Mouse (Mus musculus) heart, adult 11 months (tissue): ENCODE measurements around the gene Ccpg1os.
A peak's percentile ranks its signal among the peaks of the same experiment; 100 is the strongest.

ENCODE experiments used
- DNase-seq: peaks from one replicate; pipeline ENCODE4 v3.0.0; 2022

Gene Ccpg1os

DNA sequence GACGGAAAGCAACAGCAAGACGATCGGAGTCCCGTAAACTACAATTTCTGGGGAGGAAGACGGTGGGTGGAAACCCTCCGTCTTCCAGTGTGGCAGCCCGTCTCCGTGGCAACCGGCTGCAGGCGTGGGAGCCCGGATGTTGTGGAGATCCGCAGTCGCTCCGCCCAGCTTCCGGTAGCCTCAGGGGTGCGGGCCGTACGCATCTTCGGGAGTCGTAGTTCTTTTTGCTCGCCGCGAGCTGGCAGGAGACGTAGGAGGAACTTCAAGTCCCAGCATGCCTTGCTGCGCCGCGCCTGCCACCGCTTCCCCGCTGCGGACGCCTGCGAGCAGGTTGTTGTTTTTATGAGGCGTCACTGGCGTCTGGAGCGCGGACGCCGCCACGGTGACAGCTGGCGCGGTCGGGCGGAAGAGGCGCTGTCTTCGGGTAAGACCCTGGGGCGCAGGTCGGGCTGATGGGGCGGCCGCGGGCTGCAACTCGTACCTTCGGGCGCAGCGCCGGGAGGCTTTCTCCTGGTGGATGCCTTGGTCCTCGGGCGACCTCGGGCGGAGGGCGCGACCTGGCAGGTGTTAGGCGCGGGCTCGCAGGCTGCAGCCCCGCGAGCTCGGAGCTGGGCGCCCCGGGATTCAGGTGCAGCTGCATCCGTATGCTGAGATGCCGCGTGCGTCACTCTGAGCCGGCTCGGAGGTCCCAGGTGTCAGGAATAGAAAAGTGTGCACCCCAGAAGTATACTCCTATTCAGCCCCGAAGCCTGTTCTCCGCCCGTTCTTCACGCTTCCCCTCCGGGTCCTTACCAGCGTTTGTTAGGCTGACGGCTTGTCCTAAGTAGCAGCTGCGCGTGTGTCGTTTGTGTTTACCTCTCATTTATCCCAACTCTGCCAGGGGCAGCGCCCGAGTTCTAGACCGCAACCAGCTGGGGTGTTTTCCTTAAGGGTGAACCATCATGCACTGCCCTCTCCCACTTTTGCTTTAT is at the start of gene Ccpg1os, which contains the start of gene Ccpg1:
Gene Ccpg1os (minus strand): TSS at position 133 of the 971 bp plus-strand sequence.
Gene Ccpg1 (plus strand): TSS at position 180 of the 971 bp plus-strand sequence.
- peak; percentile 100 for DNase-seq

- no peak for DNase-seq
These were observed 48.2 kb upstream of the Ccpg1os start for GRCm38 (mm10) chr9:73033406-73033805.

DNA sequence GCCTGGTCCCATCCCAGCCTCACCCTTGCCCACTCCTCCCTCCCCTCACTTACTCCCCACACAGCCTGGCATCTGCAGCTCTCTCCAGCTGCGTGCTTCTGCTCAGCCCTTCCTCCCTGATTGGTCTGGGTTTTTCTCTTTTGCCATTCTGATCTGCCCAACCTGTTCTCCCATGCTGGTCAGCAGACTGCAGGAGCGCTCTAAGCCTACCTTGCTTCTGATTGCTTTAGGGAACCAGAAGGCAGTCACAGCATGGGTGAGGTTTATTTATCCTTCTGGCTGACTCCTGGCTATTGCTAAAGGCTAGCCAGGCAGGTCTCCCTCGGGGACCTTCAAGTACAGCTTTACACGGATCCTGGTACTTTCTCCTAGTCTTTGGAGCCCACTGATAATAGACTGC is 46.2 kb upstream of the Ccpg1os start:
- DNase-seq = no peak

- no peak for DNase-seq
These were observed 45.3 kb upstream of the Ccpg1os start for GRCm38 (mm10) chr9:73030443-73030842.

DNA sequence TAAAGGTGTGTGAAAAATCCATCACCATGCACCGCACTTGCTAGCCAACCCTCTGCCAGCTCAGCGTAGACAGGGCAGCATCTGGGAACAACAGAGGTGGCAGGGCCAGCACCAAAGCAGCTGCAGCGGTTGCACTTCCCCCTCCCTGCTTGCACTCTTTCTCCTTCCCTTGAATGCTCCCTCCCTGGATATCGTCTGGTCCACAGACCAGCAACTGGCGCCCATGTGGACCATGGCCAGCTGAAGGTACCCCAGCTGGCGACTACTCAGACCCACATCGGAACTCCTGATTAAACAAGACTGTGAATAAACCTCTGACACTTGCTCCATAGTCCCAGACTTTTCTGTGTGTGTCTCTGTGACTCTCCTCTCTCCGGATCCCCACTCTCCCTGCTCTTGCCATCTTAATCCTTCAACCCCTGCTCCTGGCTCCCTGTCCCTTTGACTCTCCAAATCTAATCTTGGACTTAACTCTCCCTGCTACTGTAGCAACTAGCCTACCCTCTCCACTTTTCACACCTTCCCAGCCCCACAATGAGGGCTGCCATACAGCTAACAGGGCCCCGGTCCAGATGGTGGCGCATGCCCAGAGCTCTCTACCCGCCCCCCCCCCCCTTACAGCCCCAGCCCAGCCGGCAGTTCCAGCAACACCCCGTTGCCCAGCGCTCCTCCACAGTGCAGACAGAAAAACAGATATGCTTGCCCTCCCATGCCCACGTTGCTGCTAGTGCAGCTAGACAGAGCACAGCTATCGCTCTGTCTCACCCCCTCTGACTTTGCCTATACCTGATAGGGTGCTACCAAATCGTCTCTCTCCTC is 40.8 kb upstream of the Ccpg1os start:
- DNase-seq = peak; percentile 93

- DNase-seq = no peak
These were observed 35.5 kb upstream of the Ccpg1os start for GRCm38 (mm10) chr9:73020566-73021097.

DNA sequence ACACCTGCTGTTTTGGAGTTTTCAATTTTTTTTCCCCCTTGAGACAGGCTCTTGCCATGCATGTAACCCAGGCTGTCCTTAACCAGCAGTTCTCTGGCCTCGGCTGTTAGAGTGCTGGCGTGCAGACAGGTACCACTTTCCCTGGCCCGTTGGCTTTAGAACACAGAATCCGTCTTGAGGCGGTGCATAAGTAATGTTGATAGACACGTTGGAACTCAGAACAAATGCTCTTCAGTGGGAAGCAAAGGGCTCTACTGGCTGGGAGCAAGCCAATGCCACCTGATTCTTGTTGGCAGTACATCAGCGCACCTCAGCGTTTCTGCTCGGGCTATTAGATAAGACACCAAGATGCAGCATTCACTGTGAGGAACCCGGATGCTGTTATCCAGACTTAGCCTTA is 34.7 kb upstream of the Ccpg1os start:
- DNase-seq = peak; percentile 73

GRCm38 (mm10) chr9:73014724-73015123 is 29.5 kb upstream of the Ccpg1os start:
- peak; percentile 80 for DNase-seq

- no peak for DNase-seq
These were observed 27.4 kb upstream of the Ccpg1os start for GRCm38 (mm10) chr9:73012629-73013028.

GRCm38 (mm10) chr9:73008384-73008783 is 23.2 kb upstream of the Ccpg1os start:
- no peak for DNase-seq

GRCm38 (mm10) chr9:73006175-73006574 is 21.0 kb upstream of the Ccpg1os start:
- DNase-seq = peak; percentile 61

DNA sequence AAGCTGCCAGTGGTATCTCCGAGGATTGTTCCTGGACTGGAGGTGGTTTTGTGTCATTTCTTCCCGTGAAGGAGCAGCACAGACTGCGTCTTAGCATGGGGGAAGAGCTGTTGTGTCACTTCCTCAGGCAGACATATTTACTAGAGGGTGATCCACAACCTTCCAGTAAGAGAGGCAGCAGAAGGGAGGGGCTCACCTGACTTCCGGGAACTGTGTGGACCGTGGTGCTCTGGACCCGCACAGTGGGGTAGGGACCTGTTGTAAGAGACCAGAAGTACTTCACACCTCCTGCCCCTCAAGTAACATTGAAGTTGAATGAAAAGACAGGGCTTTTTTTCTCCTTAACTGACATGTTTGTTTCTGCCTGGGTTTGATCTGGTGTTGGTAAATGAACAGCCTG is 19.9 kb upstream of the Ccpg1os start:
- no peak for DNase-seq

DNA sequence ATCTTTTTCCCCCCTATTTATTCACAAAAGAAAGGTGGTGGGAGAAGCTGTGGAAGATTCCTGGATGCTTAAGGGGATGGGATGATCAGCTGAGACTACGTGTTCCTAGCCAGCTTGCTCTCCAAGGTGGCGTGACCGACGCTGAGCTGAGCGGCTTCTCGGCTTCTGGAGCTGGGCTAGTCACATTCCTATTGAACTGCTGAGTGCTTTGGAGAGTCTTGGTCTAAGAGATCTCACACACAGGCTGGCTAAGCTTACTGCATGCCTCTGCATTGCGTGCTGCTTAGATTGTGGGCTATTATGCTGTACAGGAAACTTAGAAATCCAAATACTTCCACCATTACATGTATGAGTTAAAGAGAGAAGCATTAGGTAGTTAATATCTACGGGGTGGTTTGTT is 18.9 kb upstream of the Ccpg1os start:
- DNase-seq = no peak

DNA sequence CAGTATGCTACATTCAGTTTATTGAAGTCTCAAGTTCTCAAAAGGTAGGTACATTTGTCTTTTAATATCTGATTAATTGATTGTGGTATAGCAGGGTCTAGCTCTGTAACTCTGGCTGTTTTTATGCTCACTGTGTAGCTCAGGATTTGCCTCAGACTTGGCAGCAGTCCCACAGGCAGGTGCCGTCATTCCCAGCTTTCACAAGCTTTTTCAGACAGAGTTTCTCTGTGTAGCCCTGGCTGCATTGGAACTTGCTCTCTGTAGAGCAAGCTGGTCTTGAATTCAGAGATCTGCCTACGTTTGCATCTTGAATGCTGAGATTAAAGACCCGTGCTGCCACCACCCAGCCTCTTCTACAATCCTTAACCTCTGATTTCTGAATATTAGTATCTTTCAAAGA is 17.0 kb upstream of the Ccpg1os start:
- no peak for DNase-seq

GRCm38 (mm10) chr9:73001314-73002011 is 16.3 kb upstream of the Ccpg1os start:
- DNase-seq = no peak

GRCm38 (mm10) chr9:73000487-73000886 is 15.3 kb upstream of the Ccpg1os start:
- DNase-seq = no peak

DNA sequence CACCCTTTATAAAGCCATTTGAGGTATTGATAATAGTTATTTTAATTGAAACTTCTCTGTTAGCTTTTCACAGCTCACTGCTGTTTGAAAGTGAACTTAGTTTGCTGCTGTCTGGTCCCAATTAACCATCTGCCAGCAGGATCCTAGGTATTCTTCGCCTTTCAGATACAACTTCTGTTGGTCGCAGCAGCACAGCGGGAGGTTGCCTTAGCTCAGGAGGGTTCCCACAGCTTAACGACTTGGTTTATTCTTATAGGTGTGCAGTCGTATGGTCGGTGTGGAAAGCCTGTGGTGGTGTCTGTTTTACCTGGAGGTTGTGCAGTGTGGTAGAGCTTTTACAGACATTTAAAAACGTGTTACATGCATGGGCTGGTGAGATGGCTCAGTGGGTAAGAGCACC is 11.6 kb upstream of the Ccpg1os start:
- no peak for DNase-seq

DNA sequence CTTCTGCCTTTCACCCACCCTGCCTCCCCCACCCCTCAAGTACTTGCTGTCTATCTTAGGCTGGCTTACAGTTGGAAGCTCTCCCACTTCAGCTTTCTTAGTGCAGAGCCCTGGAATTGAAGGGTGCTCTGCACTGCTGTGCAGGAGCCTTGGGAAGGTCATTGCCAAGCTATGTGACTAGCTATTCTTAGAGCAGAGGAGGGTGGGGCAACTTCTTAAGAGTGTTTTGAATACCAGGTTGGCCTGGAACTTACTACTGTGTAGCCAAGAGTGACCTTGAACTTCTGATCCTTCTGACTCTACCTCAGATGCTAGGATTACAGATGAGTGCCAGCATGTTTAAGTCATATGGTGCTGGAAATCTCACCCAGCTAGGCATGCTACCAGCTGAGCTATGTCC is 11.0 kb upstream of the Ccpg1os start:
- DNase-seq = peak; percentile 79

DNA sequence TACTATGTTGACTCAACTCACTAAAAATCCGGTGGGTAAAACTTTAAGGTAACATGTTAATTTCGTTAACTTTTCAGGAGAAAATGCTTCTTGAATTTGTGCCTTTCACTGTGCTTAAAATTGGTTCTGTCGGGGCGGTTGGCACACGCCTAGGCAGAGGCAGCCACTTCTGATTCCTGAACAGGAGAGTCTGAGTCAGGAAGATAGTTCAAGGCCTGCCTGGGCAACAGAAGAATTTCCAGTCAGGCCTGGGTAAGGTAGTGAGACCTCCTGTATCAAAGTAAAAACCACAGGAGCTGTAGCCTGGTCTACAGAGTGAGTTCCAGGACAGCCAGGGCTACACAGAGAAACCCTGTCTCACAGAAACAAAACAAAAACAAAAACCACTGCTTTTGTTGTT is 7.4 kb upstream of the Ccpg1os start:
- DNase-seq = no peak

GRCm38 (mm10) chr9:72991420-72991819 is 6.2 kb upstream of the Ccpg1os start:
- DNase-seq = no peak

- no peak for DNase-seq
These were observed 3.5 kb upstream of the Ccpg1os start for GRCm38 (mm10) chr9:72988706-72989105.

DNA sequence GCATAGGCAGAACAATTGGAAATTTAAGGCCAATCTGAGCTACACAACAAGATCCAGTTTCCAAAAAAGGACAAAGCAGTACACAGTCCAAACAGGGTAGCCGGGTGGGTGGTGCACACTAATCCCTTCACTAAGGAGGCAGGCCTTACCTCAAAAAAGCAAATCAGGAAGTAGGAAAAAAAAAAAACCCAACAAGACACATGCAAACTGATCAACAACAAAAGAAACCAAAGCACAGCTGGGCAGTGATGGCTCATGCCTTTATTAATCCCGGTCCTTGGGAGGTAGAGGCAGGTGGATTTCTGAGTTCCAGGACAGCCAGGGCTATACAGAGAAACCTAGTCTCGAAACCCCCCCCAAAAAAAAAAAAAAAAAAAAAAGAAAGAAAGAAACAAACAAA is 2.5 kb upstream of the Ccpg1os start:
- no peak for DNase-seq

GRCm38 (mm10) chr9:72983066-72983465 is 2.1 kb downstream of the Ccpg1os start:
- no peak for DNase-seq
